Mouse (Mus musculus) hindbrain, embryonic 12.5 days (tissue): ENCODE results near the gene Pick1. TPM values are rescaled to one million over a fixed set of nuclear protein-coding genes. Genes with fewer than 3 reads are reported as not detected.

Experiments
- polyA plus RNA-seq: library from polyadenylated mRNA; unstranded; fragments of >200 nt; fragmentation: Nextera tagmentation; extraction: Ambion mirVana; gene quantifications from 2 replicates; pipeline ENCODE4 v1.2.1, GENCODE M21; 2016

The Pick1 gene
- polyA plus RNA-seq, 1 experiment from 2014 or later, result 67.1 TPM

Other genes starting within 250 kb of the Pick1 start
- gene H1f0, start 200.7 kb upstream of the Pick1 start, polyA plus RNA-seq, result 456 and 488 TPM in 2 replicates
- gene Galr3, start 187.3 kb upstream of the Pick1 start, polyA plus RNA-seq, result not detected in 2 replicates
- gene Ankrd54, start 166.3 kb upstream of the Pick1 start, polyA plus RNA-seq, result 56.8 and 60.3 TPM in 2 replicates
- 190 and 196 TPM in 2 replicates for gene Eif3l, start 154.0 kb upstream of the Pick1 start, polyA plus RNA-seq
- gene Micall1, start 120.3 kb upstream of the Pick1 start, polyA plus RNA-seq, result 12.4 and 16.3 TPM in 2 replicates
- 298 and 337 TPM in 2 replicates for gene Polr2f, start 88.2 kb upstream of the Pick1 start, polyA plus RNA-seq
- gene 1700088E04Rik, start 87.9 kb upstream of the Pick1 start, polyA plus RNA-seq, result 13.4 and 15.8 TPM in 2 replicates
- gene Sox10, start 63.9 kb upstream of the Pick1 start, polyA plus RNA-seq, result 12.4 and 19.5 TPM in 2 replicates
- gene Gm49486, start 218 bp downstream of the Pick1 start, polyA plus RNA-seq, result 1.0 TPM in 2 replicates
- 0.36 and 0.66 TPM in 2 replicates for gene Slc16a8, start 25.6 kb downstream of the Pick1 start, polyA plus RNA-seq
- 0.92 and 4.1 TPM in 2 replicates for gene Baiap2l2, start 56.4 kb downstream of the Pick1 start, polyA plus RNA-seq
- 36.5 and 38.9 TPM in 2 replicates for gene Pla2g6, start 99.2 kb downstream of the Pick1 start, polyA plus RNA-seq
- gene Maff, start 117.4 kb downstream of the Pick1 start, polyA plus RNA-seq, result 1.4 and 1.5 TPM in 2 replicates
- 46.2 and 52.0 TPM in 2 replicates for gene Tmem184b, start 174.4 kb downstream of the Pick1 start, polyA plus RNA-seq
- 280 and 284 TPM in 2 replicates for gene Csnk1e, start 226.4 kb downstream of the Pick1 start, polyA plus RNA-seq